Mouse (Mus musculus) lung, postnatal 25 days (tissue): ENCODE measurements around the gene Prn.

ENCODE experiments used
- DNase-seq: peaks from one replicate; pipeline ENCODE4 v3.0.0; 2022; ENCODE audit warnings: low spot score

The Prn gene

DNA sequence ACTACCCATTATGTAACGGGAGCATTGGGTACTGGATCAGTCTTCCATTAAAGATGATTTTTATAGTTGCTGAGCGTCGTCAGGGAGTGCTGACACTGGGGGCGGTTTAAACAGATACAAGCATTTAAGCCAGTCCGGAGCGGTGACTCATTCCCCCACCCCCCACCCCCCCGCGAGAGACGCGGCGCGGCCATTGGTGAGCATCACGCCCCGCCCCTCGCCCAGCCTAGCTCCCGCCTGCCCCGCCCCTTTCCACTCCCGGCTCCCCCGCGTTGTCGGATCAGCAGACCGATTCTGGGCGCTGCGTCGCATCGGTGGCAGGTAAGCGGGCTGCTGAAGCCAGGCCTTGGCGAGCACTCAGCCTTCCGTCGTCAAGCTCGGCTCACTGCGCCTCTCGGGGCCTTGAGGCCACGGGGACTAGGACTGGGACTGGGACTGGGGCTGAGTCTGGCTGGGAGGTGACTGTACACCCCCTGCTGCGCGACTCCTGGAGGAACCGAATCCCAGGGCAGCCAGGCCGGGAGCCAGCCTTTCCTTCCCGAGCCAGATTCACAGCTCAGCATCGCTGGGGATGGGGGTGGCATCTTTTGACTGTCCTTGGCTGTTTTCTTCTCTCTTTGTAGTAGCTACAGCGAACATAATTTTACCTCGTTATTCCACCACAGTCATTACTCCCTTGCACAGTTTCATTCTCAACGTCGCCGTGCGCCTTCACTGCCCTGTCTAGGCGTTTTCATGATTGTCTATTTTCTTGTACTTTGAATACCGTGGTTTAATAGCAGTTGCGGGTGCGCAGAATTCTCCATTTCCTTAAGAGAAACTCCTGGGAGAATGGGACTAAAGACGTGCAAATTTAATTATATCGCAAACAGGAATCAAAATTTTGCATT lies at the start of gene Prn, which contains the start of gene Prnp:
Gene Prn (plus strand): TSS at position 275 of the 890 bp plus-strand sequence.
Gene Prnp (plus strand): TSS at position 246 of the 890 bp plus-strand sequence.
- peak; percentile 91 for DNase-seq

DNA sequence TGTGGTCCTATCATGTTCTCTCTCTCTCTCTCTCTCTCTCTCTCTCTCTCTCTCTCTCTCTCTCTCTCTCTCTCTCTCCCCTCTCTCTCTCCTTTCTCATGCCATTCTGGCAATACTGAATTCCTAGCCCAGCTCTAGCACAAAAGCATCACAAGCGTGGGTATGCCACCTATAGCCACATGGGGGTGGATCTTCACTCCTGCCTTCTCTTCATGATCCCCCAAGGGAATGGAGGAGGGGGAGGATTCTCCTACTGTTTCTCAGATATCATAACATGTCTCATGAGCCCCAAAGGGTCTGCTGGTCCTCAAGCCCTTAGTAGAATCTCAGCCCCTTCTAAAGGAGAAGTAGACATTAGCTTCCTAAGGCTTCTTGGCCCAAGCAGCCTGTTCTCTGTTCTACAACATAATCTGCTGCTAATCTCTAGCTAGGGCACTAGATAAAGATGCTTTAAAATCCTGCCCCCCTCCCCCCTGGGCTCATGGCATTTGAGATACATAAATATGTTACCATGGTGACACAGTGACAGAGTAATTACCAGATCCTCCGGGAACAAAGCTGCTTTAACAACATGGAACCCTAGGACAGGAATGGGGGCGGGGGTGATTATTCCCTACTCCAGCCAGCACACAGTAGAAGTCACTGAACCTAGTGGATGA lies 47.0 kb upstream of the Prn start:
- DNase-seq = no peak

- DNase-seq = no peak
Measured at GRCm38 (mm10) chr2:131863472-131863871, 46.3 kb upstream of the Prn start.

GRCm38 (mm10) chr2:131864262-131864796 lies 45.4 kb upstream of the Prn start:
- DNase-seq = no peak

GRCm38 (mm10) chr2:131866676-131867075 lies 43.1 kb upstream of the Prn start:
- no peak for DNase-seq

- DNase-seq = no peak
Measured at GRCm38 (mm10) chr2:131868983-131869382, 40.8 kb upstream of the Prn start.

GRCm38 (mm10) chr2:131873376-131873775 lies 36.4 kb upstream of the Prn start:
- DNase-seq = no peak

- no peak for DNase-seq
Measured at GRCm38 (mm10) chr2:131876551-131877265, 33.0 kb upstream of the Prn start.

GRCm38 (mm10) chr2:131881766-131882165 lies 28.0 kb upstream of the Prn start:
- no peak for DNase-seq

- DNase-seq = no peak
Measured at GRCm38 (mm10) chr2:131883136-131883535, 26.6 kb upstream of the Prn start.

DNA sequence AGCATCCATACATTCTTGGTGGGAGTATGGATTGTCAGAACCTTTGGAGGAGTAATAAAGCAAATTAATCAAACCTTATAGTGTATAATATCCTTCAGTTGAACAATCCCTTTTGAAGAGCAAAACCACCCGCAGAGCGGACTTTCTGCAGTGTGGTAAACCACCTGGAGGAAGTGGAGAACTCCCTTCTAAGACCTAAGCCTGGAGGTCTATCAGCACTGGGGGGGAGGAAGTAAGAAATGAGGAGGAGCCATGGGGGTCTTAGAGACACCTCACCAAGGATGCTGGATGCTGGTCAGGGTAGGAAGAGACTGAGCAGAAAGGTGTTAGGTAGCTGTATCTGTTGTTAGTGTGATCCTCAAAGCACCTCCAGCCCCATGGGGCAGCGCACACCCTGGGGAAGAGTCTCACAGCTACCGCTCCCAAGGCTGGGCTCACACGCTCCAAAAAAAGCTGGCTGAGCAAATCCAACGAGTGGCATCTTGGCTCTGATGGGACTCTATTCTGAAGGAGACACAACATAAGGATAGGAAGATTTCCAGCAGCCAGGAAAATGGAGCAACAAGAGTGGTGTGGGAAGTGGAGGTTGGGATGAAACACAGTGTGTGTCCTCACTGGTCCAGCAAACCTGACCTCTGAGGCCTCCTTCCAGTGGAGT lies 23.1 kb upstream of the Prn start:
- DNase-seq = no peak

- DNase-seq = no peak
Measured at GRCm38 (mm10) chr2:131888233-131888632, 21.5 kb upstream of the Prn start.

DNA sequence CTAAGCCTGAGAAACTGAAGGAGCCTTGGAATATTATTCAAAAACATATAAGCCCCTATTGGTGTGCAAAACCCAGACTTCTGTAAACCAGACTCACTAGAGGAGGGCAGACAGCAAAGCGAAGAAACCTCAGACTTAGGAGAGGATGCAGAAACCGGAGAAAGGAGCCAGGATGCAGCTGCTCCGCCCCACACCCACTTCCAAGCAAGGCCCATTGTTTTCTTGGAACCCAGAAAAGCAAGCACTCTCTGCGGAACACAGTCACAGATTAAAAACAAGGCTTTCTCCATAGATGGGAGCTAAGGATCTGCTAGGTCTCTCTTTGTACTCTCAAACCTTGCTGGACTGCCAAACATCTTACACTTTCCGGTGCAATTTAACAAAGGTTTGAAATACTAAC lies 17.2 kb upstream of the Prn start:
- no peak for DNase-seq

GRCm38 (mm10) chr2:131895106-131895505 lies 14.7 kb upstream of the Prn start:
- no peak for DNase-seq

GRCm38 (mm10) chr2:131896011-131896410 lies 13.7 kb upstream of the Prn start:
- DNase-seq = no peak

- DNase-seq = no peak
Measured at GRCm38 (mm10) chr2:131897336-131898109, 12.2 kb upstream of the Prn start.

GRCm38 (mm10) chr2:131902423-131902822 lies 7.3 kb upstream of the Prn start:
- DNase-seq = no peak

DNA sequence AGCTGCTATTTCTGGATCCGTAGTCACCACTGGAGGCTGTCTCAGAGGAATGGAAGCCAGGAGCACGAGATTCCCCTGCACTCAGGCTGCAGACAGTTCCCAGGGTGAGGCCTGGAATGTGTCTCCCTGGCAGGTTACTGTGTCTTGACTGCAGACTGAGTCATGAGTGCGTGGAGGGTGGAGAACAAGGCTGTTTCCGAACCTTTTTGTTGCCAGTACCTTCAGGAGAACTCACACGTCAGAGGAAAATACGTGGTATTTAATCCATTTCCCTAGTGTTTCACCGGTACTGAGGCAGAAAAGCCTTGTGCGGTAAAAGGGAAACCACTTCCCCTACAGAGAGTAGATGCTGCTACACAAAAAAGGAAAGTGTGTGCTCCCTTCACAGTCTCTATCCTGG lies 6.9 kb upstream of the Prn start:
- DNase-seq = peak; percentile 60

DNA sequence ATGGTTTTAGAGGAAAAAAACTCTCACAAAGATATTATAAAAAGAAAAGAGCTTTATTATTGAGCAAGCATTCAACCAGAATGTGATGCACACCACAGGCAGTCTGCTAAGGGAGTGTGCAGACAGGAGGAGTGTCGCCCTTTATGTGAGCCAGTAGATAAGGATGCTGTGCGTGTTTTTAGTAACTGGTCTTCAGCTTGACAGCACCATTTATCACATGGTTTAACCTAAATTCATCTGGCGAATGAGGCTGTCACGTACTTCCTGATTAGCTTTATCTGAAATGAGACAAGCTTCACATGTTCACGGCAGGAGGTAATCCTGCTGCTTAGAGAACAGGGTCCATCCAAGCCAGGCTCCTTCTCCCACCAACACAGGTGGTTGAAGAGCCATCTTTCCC lies 4.7 kb upstream of the Prn start:
- no peak for DNase-seq

GRCm38 (mm10) chr2:131905776-131906175 lies 4.0 kb upstream of the Prn start:
- peak; percentile 79 for DNase-seq

DNA sequence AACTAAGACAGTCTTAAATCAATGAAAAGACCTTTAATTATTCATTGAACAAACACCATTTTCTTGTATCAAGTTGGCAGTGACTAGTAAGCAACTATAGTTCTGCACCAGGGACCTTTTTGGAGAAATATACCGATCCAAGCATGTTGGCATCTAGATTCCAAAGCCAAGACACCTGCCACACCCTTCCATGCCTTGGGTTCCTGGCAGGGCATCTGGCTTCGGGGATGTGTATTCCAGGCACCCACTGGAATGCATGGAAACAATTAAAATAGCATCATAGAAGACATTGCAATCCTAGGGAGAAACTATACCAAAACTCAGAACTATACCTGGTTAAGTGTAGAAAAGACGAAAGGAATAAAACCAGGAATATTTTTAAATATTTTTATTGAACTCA lies 3.5 kb upstream of the Prn start:
- no peak for DNase-seq
